Mouse (Mus musculus): ENCODE results near the gene Kalrn. TPM values are rescaled to one million over a fixed set of nuclear protein-coding genes. Genes with fewer than 3 reads are reported as not detected.

The Kalrn gene
- polyA plus RNA-seq, 1 experiment from 2014 or later: 11.3 TPM

DNA sequence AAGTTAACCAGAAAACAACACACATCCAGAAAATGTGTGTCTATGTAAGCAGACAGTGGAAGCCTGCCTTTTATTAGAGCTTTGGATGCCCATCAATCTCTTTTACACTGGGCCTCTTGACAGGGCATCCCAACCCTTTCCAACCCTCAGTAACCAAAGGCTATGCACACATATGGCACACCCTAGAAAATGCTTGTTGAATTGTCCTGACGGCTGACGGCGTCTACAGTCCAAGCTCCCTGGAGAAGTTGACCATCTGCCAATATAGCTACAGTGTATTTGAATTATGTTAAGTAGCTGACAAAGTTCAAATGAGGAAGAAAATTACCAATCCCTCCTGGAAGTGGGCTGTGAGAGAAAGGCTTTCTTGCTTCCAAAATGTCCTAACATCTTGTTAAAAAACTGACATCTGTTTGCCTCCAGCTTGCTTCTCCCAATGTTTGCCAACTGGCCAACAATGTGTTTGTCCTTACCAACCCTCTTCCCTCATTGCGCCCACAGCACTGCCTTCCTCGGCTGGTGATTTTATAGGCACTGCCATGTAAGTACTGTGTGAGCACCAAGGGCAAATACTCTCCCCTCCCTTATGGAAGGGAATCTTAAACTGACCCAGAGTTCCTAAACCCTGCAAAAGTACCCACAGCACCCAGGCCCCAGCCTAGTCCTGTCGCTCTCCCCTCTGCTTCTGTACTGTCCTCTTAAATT lies 26.4 kb downstream of the Kalrn start:
- H3K27me3 ChIP-seq (ENCODE audit: low read depth, poor library complexity, severe bottlenecking): no peaks in the 10 kb centered on the region
- peaks cover 11% of the 10 kb centered on the region for H3K36me3 ChIP-seq
- WGBS: 82% methylated on average over 6 of the region's 6 CpGs
- H3K9me3 ChIP-seq (replicated peaks): no peaks in the 10 kb centered on the region; the same call in 1 of the 2 replicates
- no peak overlapping the region for H3K4me3 ChIP-seq
- H3K4me1 ChIP-seq: peaks cover 9% of the 10 kb centered on the region
- no peak for DNase-seq (ENCODE audit: low spot score)
- no peak overlapping the region for H3K27ac ChIP-seq (replicated peaks)

DNA sequence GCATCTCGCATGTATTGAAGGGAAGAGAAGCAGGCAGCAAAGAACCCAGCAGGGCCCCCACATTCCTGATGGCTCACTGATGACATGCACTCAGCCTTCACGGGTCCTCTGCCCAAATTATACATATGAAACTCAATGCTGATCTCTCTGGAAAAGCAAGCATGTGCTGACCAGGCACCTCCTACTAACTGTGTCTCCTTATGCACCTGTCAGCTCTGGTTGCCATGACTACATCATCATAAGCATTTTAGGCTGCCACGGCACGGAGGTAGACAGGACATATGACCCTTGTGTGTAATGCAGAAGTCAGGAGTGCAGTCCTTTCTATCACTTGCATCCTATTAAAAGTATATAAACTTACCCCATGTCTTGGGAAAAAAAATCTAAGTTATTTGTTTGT lies 29.6 kb downstream of the Kalrn start:
- peaks cover 11% of the 10 kb centered on the region for H3K4me1 ChIP-seq
- no peaks in the 10 kb centered on the region for H3K27me3 ChIP-seq (ENCODE audit: low read depth, poor library complexity, severe bottlenecking)
- H3K9me3 ChIP-seq (replicated peaks): no peaks in the 10 kb centered on the region; the same call in 1 of the 2 replicates
- H3K36me3 ChIP-seq: peaks cover 11% of the 10 kb centered on the region
- H3K4me3 ChIP-seq: no peak overlapping the region
- no peak overlapping the region for H3K27ac ChIP-seq (replicated peaks)
- WGBS: 91% methylated on average over 4 of the region's 4 CpGs
- DNase-seq (ENCODE audit: low spot score): no peak

DNA sequence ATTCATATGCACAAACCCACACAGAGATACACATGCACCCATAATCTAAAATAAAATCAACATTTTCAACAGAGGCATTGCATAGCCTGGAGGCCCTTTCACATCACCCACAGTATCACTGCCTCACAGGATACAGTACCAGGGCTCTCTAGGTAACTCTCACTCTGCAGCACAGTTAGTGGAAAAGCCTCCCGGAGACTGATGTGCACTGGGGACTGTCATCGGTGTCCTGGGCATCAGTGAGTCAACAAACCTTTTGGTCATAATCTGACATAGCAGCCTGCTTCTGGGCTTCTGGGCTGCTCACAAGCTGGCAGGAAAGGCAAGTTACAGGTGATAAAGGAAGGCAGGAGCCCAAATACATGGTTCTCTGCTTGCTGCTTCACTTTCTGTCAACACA lies 31.0 kb downstream of the Kalrn start:
- no peaks in the 10 kb centered on the region for H3K27me3 ChIP-seq (ENCODE audit: low read depth, poor library complexity, severe bottlenecking)
- 95% methylated on average over 2 of the region's 2 CpGs for WGBS
- DNase-seq (ENCODE audit: low spot score): no peak

DNA sequence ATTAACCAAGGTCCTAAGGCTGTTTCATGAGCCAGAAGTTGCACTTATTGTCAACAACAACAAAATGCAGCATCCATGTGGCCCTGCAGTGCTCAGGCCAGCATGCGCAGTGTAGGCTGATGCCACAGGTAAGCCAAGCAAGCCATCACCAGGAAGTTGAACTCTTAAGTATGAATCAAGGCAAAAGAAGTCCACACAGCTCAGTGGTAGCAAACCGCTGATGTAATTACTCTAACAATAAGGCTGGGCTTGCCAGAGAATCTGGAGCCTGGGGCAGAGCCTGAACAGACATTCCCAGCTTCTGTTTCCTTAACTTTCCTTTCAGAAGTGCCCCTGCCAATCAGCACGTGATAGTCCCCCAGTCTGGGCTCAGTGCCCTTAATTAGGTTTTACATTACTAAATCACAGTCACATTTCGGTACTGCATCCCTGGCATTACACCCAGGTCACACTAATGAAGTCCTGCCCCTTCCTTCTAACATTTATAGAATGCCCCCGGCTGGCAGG lies 34.6 kb downstream of the Kalrn start:
- H3K36me3 ChIP-seq: peaks cover 9% of the 10 kb centered on the region
- H3K9me3 ChIP-seq (replicated peaks): no peaks in the 10 kb centered on the region; the same call in 1 of the 2 replicates
- H3K4me3 ChIP-seq: no peak overlapping the region
- H3K27me3 ChIP-seq (ENCODE audit: low read depth, poor library complexity, severe bottlenecking): no peaks in the 10 kb centered on the region
- 79% methylated on average over 5 of the region's 5 CpGs for WGBS
- peaks cover 13% of the 10 kb centered on the region for H3K4me1 ChIP-seq
- no peak overlapping the region for H3K27ac ChIP-seq (replicated peaks)
- no peak for DNase-seq (ENCODE audit: low spot score)

More for the DNA sequence above, 31.0 kb downstream of the Kalrn start:
- Histone ChIP-seq H3K4me1 (peaks cover 6% of the 10 kb centered on the region), H3K4me3 (no peak overlapping the region), H3K36me3 (peaks cover 11% of the 10 kb centered on the region), H3K27ac (replicated peaks) (no peak overlapping the region), H3K9me3 (replicated peaks) (no peaks in the 10 kb centered on the region; the same call in 1 of the 2 replicates)

DNA sequence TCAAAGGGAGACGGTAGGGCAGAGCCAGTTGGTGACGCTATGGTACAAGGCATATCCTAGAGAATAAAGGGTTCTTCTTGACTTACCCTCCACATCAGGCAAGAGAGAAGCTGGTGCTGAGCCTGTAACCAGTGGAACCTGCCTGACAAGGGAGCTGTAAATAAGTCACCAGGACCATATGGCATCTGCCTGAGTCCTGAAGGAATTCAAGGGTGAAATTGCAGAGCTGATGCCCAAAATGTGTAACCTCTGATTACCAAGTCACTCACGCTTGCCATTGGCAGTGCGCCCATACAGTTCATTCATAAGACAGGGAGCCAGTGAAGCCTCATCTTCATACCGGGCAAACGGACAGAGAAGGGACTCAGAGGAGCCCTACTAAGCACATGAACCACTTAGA lies 37.0 kb downstream of the Kalrn start:
- 91% methylated on average over 6 of the region's 6 CpGs for WGBS
- Histone ChIP-seq H3K4me3 (no peak overlapping the region), H3K27me3 (ENCODE audit: low read depth, poor library complexity, severe bottlenecking) (no peaks in the 10 kb centered on the region), H3K36me3 (no peaks in the 10 kb centered on the region), H3K9me3 (replicated peaks) (no peaks in the 10 kb centered on the region), H3K4me1 (peaks cover 13% of the 10 kb centered on the region), H3K27ac (replicated peaks) (no peak overlapping the region)
- no peak for DNase-seq (ENCODE audit: low spot score)

DNA sequence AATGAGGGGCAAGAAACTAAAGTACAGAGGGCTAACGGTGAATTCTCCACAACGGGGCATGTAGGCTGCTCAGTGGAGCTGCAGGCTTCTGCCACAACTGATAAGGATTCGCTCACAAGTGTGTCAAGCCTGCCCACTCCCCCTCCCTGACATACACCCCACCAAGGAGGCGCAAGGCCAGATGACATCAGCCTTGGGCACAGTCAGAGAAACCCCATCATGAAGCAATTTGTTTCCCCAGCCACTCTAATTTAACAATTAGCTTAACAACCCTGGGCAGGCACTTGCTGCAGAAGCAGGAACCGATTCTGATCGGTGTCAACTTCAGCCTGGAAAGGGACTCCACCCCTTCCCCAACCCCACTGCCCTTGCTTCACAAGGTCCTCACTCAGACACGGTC lies 38.2 kb downstream of the Kalrn start:
- DNase-seq (ENCODE audit: low spot score): no peak
- Histone ChIP-seq H3K27me3 (ENCODE audit: low read depth, poor library complexity, severe bottlenecking) (no peaks in the 10 kb centered on the region), H3K4me3 (no peak overlapping the region), H3K36me3 (no peaks in the 10 kb centered on the region), H3K27ac (replicated peaks) (no peak overlapping the region), H3K4me1 (peaks cover 11% of the 10 kb centered on the region; the same call in 1 of the 2 replicates), H3K9me3 (replicated peaks) (no peaks in the 10 kb centered on the region)
- 71% methylated on average over 7 of the region's 7 CpGs for WGBS

DNA sequence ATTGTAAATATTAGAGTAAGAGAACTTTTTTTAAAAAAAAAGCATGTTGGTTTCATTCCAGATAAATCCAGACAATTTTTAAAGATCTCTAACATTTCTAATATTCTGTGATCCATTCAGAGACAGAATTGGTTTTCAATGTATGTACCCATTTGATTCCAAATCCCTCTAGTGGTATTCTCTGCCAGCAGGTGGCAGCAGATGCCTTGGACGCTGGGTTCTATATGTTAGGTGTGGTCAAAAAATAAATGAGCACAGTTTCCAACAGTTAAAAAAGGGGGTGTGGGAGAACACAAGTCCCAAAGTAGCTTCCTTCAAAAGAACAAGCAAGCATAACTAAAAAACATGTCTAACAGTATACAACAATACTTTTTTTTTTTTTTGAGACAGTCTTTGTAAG lies 41.8 kb downstream of the Kalrn start:
- peak; percentile 38 for DNase-seq (ENCODE audit: low spot score)
- Histone ChIP-seq H3K27ac (replicated peaks) (no peak overlapping the region), H3K4me1 (peaks cover 26% of the 10 kb centered on the region), H3K9me3 (replicated peaks) (no peaks in the 10 kb centered on the region), H3K36me3 (no peaks in the 10 kb centered on the region), H3K27me3 (ENCODE audit: low read depth, poor library complexity, severe bottlenecking) (no peaks in the 10 kb centered on the region), H3K4me3 (no peak overlapping the region)
- WGBS: 6% methylated on average over 1 of the region's 1 CpGs

DNA sequence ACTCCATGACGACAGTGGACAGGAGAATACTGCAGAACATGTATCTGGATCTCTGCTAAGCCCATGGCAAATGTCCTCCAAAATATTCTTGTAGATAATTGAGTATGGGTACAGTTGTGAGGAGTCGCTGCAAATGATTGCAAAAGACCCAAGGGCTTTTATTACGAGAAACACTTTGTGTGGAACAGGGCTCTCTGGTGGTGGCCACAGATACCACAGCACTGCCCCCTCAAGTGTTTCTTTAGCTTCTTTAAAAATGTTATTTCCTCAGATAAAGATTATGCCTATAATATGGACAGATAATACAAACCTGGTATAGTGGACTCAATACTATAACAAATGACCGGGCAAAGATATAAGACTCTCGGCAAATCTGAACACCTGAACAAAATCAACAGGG lies 43.3 kb downstream of the Kalrn start:
- 93% methylated on average over 5 of the region's 5 CpGs for WGBS

DNA sequence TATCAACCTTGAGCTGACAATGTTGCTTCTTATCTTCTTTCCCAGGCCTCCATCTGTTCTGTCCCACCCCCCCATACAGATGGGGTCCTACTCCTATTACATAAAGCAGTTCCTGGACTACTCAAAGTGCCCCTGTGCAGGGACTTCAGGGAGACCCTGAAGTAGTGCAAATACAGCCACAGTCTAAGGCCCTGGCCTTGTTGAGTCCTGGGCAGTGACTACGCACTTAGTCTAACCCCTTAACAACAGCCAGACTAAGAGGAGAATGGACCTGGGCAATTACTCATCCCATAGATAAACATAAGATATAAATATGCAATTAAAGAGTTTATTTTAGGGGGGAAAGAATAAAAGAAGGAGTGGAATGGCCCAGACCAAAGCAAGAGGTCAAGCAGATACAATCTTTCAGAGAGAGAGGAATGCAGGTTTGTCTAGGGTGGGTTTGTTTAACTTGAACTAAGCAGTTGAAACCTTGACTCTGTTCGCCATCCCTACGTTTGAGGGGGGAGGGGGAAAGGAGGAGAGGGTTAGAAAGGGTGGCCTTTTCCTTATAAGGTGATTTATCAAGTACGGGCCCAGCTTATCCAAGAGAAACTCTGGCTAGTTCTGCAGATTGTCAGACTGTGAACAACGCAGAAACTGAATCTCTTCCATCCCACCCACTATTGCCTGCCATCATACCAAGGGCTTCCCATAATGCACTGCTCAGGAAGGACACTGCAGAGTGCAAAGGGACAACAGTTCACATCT lies 44.9 kb downstream of the Kalrn start:
- no peak overlapping the region for H3K4me3 ChIP-seq
- H3K4me1 ChIP-seq: peaks cover 23% of the 10 kb centered on the region
- no peak for DNase-seq (ENCODE audit: low spot score)
- 72% methylated on average over 5 of the region's 5 CpGs for WGBS
- H3K27ac ChIP-seq (replicated peaks): no peak overlapping the region
- no peaks in the 10 kb centered on the region for H3K36me3 ChIP-seq
- H3K27me3 ChIP-seq (ENCODE audit: low read depth, poor library complexity, severe bottlenecking): no peaks in the 10 kb centered on the region
- H3K9me3 ChIP-seq (replicated peaks): no peaks in the 10 kb centered on the region

More for the DNA sequence above, 43.3 kb downstream of the Kalrn start:
- Histone ChIP-seq H3K4me1 (peaks cover 27% of the 10 kb centered on the region), H3K9me3 (replicated peaks) (no peaks in the 10 kb centered on the region), H3K27me3 (ENCODE audit: low read depth, poor library complexity, severe bottlenecking) (no peaks in the 10 kb centered on the region), H3K4me3 (no peak overlapping the region), H3K36me3 (no peaks in the 10 kb centered on the region), H3K27ac (replicated peaks) (no peak overlapping the region)
- DNase-seq (ENCODE audit: low spot score): no peak

DNA sequence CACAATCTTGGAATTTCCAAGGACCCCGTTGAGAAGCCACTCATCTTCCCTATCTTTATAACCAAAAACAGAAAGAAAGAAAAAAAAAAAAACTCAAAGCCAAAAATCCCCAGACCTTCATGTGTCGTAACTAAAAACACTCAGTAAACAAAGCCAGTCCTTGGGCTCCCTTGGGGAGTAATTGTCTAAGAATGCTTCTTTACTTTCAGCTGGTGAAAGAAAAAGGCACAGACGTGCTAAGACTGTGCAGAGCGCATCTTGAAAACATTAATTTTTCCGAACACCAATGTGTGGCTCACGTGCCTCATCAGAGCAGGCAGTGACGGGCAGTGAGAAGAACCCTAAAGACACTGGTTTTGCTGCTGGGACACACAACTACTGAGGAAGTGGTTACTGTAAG lies 47.0 kb downstream of the Kalrn start:
- Histone ChIP-seq H3K9me3 (replicated peaks) (no peaks in the 10 kb centered on the region), H3K4me1 (peaks cover 26% of the 10 kb centered on the region), H3K4me3 (no peak overlapping the region), H3K27ac (replicated peaks) (no peak overlapping the region), H3K27me3 (ENCODE audit: low read depth, poor library complexity, severe bottlenecking) (no peaks in the 10 kb centered on the region), H3K36me3 (no peaks in the 10 kb centered on the region)
- 82% methylated on average over 7 of the region's 7 CpGs for WGBS
- no peak for DNase-seq (ENCODE audit: low spot score)

DNA sequence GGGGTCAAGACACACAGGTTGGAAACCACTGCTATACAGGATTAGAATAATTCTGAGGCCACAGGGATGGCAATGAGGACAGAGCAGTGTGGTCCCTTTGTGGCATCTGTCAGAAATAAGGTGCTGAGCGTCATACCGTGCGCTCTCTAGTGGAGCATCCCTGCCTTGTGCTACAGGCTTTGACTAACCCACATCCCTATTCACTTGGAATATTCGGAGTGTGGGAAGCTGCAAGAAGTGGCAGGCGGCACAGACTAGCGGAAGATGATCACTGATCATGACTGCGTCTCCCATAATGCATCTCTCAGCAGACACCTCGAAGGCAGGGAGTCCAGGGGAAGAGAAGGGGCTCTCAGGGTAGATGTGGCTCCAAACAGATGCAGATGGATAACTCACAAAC lies 47.5 kb downstream of the Kalrn start:
- Histone ChIP-seq H3K4me3 (no peak overlapping the region), H3K27ac (replicated peaks) (no peak overlapping the region), H3K36me3 (no peaks in the 10 kb centered on the region), H3K4me1 (peaks cover 31% of the 10 kb centered on the region), H3K27me3 (ENCODE audit: low read depth, poor library complexity, severe bottlenecking) (no peaks in the 10 kb centered on the region), H3K9me3 (replicated peaks) (no peaks in the 10 kb centered on the region)
- DNase-seq (ENCODE audit: low spot score): no peak
- 80% methylated on average over 8 of the region's 8 CpGs for WGBS

DNA sequence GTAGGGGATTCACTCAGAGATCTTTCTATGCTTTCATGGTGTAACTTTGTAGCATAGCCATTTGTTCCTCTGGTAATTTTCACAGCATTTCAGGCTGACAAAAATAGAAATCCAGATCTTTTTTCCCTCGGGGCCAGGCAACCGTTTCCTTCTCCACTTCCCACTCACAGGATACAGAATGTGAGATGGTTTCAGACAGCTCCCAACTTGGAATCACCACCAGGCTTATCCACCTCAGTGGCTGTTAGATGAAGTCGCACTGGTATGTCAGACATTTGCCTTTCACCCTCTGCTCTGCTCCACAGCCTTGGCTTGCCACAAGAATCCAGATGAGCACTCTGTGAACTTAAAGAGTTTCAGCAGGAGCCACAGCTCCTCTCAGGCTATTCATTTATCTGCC lies 48.1 kb downstream of the Kalrn start:
- Histone ChIP-seq H3K9me3 (replicated peaks) (no peaks in the 10 kb centered on the region; the same call in 1 of the 2 replicates), H3K27me3 (ENCODE audit: low read depth, poor library complexity, severe bottlenecking) (no peaks in the 10 kb centered on the region), H3K4me1 (peaks cover 32% of the 10 kb centered on the region), H3K27ac (replicated peaks) (no peak overlapping the region), H3K36me3 (peaks cover 3% of the 10 kb centered on the region; the same call in 1 of the 2 replicates), H3K4me3 (no peak overlapping the region)
- WGBS: 75% methylated on average over 3 of the region's 3 CpGs
- no peak for DNase-seq (ENCODE audit: low spot score)

DNA sequence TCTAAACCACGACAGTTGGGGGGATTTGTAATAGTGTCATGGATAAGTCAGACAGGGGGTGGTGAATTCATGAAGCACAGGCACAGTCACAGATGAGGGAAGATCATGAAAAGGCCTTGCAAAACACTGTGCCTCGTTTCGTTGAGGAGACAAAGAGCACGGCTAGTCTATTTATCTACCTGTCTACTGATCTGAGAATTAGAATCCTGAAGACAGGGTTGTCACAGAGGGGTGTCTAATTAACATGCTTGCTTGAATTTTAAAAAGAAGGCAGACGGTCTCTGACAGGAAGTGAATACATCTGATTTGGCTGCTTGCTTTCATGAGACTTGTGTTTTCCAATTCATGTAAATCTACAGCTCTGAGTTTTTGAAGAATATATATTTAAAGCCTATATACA lies 52.3 kb downstream of the Kalrn start:
- WGBS: 34% methylated on average over 5 of the region's 5 CpGs
- H3K9me3 ChIP-seq (replicated peaks): no peaks in the 10 kb centered on the region; the same call in 1 of the 2 replicates
- peaks cover 44% of the 10 kb centered on the region for H3K4me1 ChIP-seq

More for the DNA sequence above, 52.3 kb downstream of the Kalrn start:
- no peak overlapping the region for H3K4me3 ChIP-seq
- no peak overlapping the region for H3K27ac ChIP-seq (replicated peaks)
- H3K36me3 ChIP-seq: peaks cover 4% of the 10 kb centered on the region; the same call in 1 of the 2 replicates
- no peak for DNase-seq (ENCODE audit: low spot score)
- no peaks in the 10 kb centered on the region for H3K27me3 ChIP-seq (ENCODE audit: low read depth, poor library complexity, severe bottlenecking)

Data from midbrain, embryonic 10.5 days (tissue).